Mouse (Mus musculus) spleen, adult 2 months (tissue): ENCODE results near the gene Lce1l. TPM values are rescaled to one million over a fixed set of nuclear protein-coding genes. Genes with fewer than 3 reads are reported as not detected.
"Not testable (repeated sequence)": the region's sequence is repeated elsewhere in the genome, so short reads cannot be mapped to it uniquely, and the experiment has no call there.

Experiments used
- DNase-seq, 2 experiments: peaks; one replicate each; pipeline versions ENCODE4 v3.0.0 to v3.0.0-alpha.2; 2012 to 2021; ENCODE audit warnings: low spot score in 2 of 2, low read depth in 1 of 2
- H3K27ac ChIP-seq: fragments of 200-500 bp; 2 replicates; pipeline ENCODE4 v1.5.1; 2012; ENCODE audit warnings: low read length, inconsistent platforms; ENCODE audit not compliant: insufficient read depth
- H3K27me3 ChIP-seq: fragments of 200-500 bp; 2 replicates; pipeline ENCODE4 v1.6.1; 2012; ENCODE audit warnings: mild to moderate bottlenecking, moderate library complexity, low read length, inconsistent platforms; ENCODE audit not compliant: control insufficient read depth, insufficient read depth
- H3K36me3 ChIP-seq: fragments of 200-500 bp; 2 replicates; pipeline ENCODE4 v1.6.1; 2012; ENCODE audit warnings: mild to moderate bottlenecking, low read length, inconsistent platforms; ENCODE audit not compliant: control insufficient read depth, insufficient read depth
- H3K4me1 ChIP-seq: fragments of 200-500 bp; 2 replicates; pipeline ENCODE4 v1.6.1; 2011; ENCODE audit warnings: inconsistent platforms; ENCODE audit not compliant: control insufficient read depth, insufficient read depth, insufficient read length
- H3K4me3 ChIP-seq: fragments of 200-500 bp; 2 replicates; pipeline ENCODE4 v1.5.1; 2011; ENCODE audit warnings: mild to moderate bottlenecking, inconsistent platforms; ENCODE audit not compliant: insufficient read depth, insufficient read length; ENCODE audit errors: extremely low read depth
- CTCF ChIP-seq: fragments of 200-500 bp; IDR thresholded peaks from 2 replicates; pipeline ENCODE4 v1.5.1; 2011; ENCODE audit warnings: mild to moderate bottlenecking, inconsistent platforms; ENCODE audit not compliant: insufficient read depth, insufficient read length, insufficient replicate concordance; ENCODE audit errors: extremely low read depth
- POLR2A ChIP-seq: fragments of 200-500 bp; IDR thresholded peaks from 2 replicates; pipeline ENCODE4 v1.6.1; 2011; ENCODE audit warnings: low read depth, low read length, inconsistent platforms
- WGBS: fragments of 180-500 bp; shearing (Covaris S2); methylation state at CpG from one replicate; pipeline ENCODE4 v1.1.7; 2018; 5-methylcytosine and 5-hydroxymethylcytosine counted together
- polyA plus RNA-seq: library from polyadenylated mRNA; depleted of rRNA; stranded (reverse); fragments of >200 nt; gene quantifications from 2 replicates; pipeline ENCODE4 v1.2.3, GENCODE M21; 2012; rRNA removed

Gene Lce1l
- polyA plus RNA-seq: not detected in 2 replicates

DNA sequence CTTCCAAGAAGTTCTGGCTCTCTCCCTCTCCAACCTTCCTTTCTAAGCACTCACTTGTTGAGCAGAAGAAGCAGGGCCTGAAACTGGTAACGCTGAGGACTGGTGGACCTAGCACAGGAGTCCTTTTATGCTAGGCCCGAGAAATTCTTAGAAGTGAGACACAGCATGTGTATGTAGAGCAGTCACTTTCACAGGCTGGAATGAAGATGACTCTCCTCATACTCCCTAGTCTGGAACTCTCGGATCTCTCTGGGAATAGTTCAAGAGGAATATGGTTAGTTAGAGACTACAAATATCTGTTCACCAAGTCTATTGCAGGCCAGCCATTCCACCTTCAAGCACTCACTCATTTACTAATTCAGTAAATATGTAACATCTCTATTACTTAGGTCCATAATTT, at the start of gene Lce1l:
Gene Lce1l (minus strand): TSS at position 101 of the 400 bp plus-strand sequence.
- no peak within 1 kb of the TSS for H3K4me3 ChIP-seq
- H3K27ac ChIP-seq: no peak within 1 kb of the TSS
- no peaks in the 10 kb centered on the region for H3K4me1 ChIP-seq
- 84% methylated on average over 3 of the region's 3 CpGs for WGBS
- no peaks in the 10 kb centered on the region for H3K36me3 ChIP-seq
- TF ChIP-seq POLR2A (no peak), CTCF (no peak)
- no peaks in the 10 kb centered on the region for H3K27me3 ChIP-seq
- no peak for DNase-seq

DNA sequence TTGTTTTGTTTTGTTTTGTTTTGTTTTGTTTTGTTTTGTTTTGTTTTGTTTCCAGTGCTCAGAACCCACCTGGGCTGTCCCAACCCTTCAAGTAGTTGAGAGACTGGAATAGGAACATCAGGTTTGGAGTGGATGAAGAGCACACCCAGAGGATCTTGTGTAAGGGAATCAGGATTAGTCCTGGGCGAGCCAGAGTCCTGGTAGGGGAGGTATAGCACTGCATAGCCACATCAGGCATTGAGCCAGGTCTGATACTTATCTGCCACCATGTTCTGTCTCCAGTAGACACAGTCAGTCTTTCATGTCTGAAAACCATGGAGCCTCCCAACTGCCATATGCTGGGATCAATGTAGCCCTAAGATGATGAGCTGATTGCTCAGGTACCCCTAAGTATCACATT, 43.4 kb upstream of the Lce1l start:
- WGBS: 49% methylated on average over 1 of the region's 1 CpGs
- H3K27ac ChIP-seq: no peak overlapping the region
- H3K27me3 ChIP-seq: no peaks in the 10 kb centered on the region
- no peaks in the 10 kb centered on the region for H3K36me3 ChIP-seq
- DNase-seq: no peak
- no peak overlapping the region for H3K4me3 ChIP-seq
- no peak for TF ChIP-seq CTCF
- TF ChIP-seq POLR2A: no peak
- no peaks in the 10 kb centered on the region for H3K4me1 ChIP-seq

DNA sequence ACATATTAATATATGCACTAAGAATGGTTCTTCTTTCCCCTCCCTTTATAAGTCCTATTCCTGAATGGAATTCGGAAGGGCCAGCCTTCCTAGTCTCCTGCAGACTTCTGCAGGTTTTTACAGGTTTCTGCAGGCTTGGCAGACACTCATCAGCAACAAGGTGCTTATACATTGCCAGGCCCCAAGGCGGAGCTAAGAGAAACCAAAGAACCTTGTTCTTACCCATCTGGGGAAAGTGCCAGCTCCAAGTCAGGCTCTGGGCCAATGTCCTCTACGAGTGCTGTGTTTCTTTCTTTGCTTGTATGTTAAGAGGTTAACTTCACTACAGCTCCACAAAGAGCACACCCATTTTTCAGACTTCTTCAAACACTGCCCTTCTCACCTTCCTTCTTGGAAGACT, 43.0 kb upstream of the Lce1l start:
- no peaks in the 10 kb centered on the region for H3K27me3 ChIP-seq
- DNase-seq: no peak
- 65% methylated on average over 3 of the region's 3 CpGs for WGBS
- H3K4me3 ChIP-seq: no peak overlapping the region
- no peaks in the 10 kb centered on the region for H3K36me3 ChIP-seq
- no peak for TF ChIP-seq POLR2A
- TF ChIP-seq CTCF: no peak
- no peak overlapping the region for H3K27ac ChIP-seq
- no peaks in the 10 kb centered on the region for H3K4me1 ChIP-seq

DNA sequence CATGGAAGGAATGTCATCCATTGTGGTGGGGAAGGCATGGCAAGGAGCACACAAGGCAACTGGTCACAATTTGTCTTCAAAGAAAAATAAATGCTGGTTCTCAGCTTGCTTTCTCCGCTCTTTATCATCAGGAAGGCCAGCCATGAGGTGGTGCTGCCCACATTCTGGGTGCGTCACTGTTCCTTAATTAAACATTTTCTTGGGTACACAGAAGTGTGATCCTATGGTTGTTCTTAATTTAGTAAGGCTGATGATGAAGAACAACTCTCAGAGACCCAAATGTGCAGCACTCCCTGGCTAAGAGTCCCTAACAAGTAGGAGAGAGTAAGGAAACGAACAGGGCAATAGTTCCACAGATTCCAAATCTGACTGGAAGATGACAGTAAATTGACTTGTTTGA, 23.1 kb upstream of the Lce1l start:
- Histone ChIP-seq H3K4me1 (no peaks in the 10 kb centered on the region), H3K27me3 (no peaks in the 10 kb centered on the region), H3K36me3 (no peaks in the 10 kb centered on the region), H3K4me3 (no peak overlapping the region), H3K27ac (no peak overlapping the region)
- DNase-seq: no peak
- WGBS: 84% methylated on average over 3 of the region's 3 CpGs
- TF ChIP-seq CTCF: no peak
- no peak for TF ChIP-seq POLR2A

DNA sequence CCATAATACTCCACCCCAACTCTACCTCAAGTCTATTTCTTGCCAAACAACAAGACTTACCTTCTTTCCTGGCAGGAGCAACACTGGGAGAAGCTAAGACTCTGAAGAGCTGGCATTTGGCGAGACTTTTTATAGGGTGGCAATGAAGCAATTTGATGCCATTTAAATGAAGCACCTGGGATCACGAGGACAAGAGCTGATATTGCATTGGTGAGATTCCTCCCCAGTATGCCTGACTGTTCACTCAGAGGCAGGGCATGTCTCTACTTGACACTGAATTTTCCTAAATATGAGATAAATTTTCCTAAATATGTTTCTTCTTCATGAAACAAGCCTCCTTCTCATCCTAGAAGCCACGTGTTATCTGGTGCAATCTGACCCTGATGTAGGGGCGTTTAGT, 19.0 kb upstream of the Lce1l start, which contains the start of gene 2310050C09Rik:
Gene 2310050C09Rik (minus strand): TSS at position 101 of the 400 bp plus-strand sequence.
- DNase-seq: no peak
- H3K36me3 ChIP-seq: no peaks in the 10 kb centered on the region
- TF ChIP-seq CTCF (no peak), POLR2A (no peak)
- WGBS: 82% methylated on average over 4 of the region's 4 CpGs
- H3K4me3 ChIP-seq: no peak within 1 kb of the TSS
- H3K27ac ChIP-seq: no peak within 1 kb of the TSS
- H3K4me1 ChIP-seq: no peaks in the 10 kb centered on the region
- H3K27me3 ChIP-seq: no peaks in the 10 kb centered on the region

DNA sequence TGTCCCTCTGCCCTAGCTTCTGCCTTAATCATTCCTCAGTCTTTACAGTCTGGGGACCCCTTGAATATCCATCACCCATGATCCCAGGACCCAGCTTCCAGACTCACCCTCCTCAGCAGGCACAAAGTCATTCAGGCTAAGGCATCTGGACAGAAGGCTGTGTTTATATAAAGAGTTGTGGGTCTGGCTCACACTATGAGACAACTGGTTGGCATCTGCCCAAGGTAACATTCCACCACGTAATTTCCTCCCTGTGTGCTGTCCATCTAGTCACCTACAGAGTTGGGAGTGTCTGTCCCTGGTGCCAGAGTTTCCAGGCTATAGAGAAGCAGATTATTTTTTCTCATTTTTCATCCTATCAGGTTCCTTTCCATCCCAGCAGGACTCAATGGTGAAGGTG, 24.0 kb downstream of the Lce1l start, which contains the start of gene Kprp:
Gene Kprp (minus strand): TSS at position 140 of the 400 bp plus-strand sequence.
- Histone ChIP-seq H3K27ac (no peak within 1 kb of the TSS), H3K4me1 (no peaks in the 10 kb centered on the region), H3K36me3 (no peaks in the 10 kb centered on the region), H3K27me3 (no peaks in the 10 kb centered on the region), H3K4me3 (no peak within 1 kb of the TSS)
- WGBS: 28% methylated on average over 1 of the region's 1 CpGs
- no peak for DNase-seq
- TF ChIP-seq POLR2A (no peak), CTCF (no peak)

DNA sequence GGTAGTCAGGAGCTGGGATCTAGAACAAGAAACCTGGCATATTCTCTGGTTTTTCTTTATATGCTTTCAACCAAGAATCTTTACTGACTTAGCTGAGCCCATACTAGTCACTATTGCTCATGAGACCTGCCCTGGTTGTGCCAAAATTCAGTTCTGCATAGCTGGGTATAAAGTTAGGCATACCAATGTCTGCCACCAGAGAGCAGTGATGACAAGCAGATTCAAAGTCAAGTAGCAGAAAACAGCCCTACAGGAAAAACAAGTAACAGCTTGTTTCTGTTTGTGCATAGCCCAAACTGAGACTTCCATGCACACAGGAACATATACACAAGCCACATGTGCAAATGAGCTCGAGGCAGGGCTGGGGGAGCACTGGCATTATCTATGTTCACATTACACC, 25.3 kb downstream of the Lce1l start:
- Histone ChIP-seq H3K4me1 (no peaks in the 10 kb centered on the region), H3K36me3 (no peaks in the 10 kb centered on the region), H3K27me3 (no peaks in the 10 kb centered on the region), H3K4me3 (no peak overlapping the region), H3K27ac (no peak overlapping the region)
- whole genome bisulfite sequencing: 12% methylated on average over 1 of the region's 1 CpGs
- TF ChIP-seq POLR2A (no peak), CTCF (no peak)
- DNase-seq: no peak

DNA sequence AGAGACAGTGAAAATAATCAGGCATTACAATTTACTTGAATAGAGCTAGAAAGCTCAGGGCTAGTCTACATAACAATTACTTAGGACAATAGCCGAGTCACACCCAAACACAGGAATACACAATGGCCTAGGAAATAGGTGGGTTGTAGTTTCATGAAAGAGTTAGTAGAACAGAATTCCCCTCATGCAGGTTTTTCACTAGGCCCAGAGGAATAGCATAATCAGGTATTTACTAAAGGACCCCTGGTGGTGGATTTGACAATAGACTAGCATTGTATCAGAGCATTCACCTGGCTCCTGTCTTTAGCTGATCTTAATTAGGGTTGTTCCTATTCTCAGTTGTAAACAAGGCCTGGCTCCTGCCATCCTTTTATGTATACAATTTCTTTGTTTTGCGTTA, 35.0 kb downstream of the Lce1l start:
- H3K27ac ChIP-seq, H3K36me3 ChIP-seq, H3K4me3 ChIP-seq, H3K27me3 ChIP-seq, H3K4me1 ChIP-seq, DNase-seq: not testable (repeated sequence)
- WGBS: 96% methylated on average over 2 of the region's 2 CpGs
